Mouse (Mus musculus): ENCODE measurements around the gene Wfdc5. TPM values are rescaled to one million over a fixed set of nuclear protein-coding genes. Genes with fewer than 3 reads are reported as not detected.
"Not testable (repeated sequence)": the region's sequence is repeated elsewhere in the genome, so short reads cannot be mapped to it uniquely, and the experiment has no call there.

Wfdc5 gene
- not detected in 2 replicates for polyA plus RNA-seq (2016; fragmentation: Nextera tagmentation; extraction: Ambion mirVana)

- DNase-seq (ENCODE audit: extremely low spot score, low spot score), result no peak
- Histone ChIP-seq H3K4me1 (peaks cover 9% of the 10 kb centered on the region), H3K4me3 (no peak within 1 kb of the TSS), H3K27me3 (ENCODE audit: poor library complexity, severe bottlenecking) (peaks cover 3% of the 10 kb centered on the region; the same call in 1 of the 2 replicates), H3K36me3 (replicated peaks) (no peaks in the 10 kb centered on the region), H3K27ac (no peak within 1 kb of the TSS), H3K9me3 (no peaks in the 10 kb centered on the region)
- 77% methylated on average over 7 of the region's 7 CpGs for WGBS
Observed at GRCm38 (mm10) chr2:164182692-164183255, at the start of gene Wfdc5. Gene Wfdc5, minus strand, starts transcription at chr2:164182742.

DNA sequence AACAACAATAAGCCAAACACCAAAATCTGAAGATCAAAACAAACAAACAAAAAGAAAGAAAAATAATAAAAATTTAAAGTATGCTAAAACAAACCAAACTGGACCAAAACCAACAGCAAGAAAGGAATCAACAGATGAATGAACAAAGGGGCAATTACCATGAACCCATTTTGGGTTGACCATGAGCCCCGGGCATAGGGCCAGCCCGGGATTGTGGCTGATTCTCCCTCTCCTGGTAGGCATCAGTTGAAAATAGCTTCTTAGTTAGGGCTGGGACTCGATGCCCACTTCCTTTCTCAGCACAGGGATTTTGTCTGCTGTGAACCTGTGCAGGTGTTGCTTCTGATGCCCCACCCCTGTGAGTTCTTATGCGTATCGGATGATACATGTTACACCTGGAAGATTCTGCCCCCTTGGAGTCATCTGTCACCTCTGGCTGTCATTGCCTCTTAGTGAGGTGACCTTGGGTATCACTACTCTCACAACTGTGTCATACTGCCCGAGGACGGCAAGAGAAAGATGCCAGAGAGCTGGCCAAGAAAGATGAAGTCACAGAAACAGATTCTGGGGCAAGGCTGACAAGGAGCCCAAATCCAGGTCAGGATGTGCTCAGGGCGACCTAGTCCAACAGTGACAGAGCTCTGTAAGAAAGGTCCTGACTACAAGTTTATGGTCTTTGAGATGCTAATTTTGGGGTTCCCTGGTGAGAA, 46.0 kb upstream of the Wfdc5 start:
- no peaks in the 10 kb centered on the region for H3K9me3 ChIP-seq
- no peaks in the 10 kb centered on the region for H3K36me3 ChIP-seq (replicated peaks)
- H3K27ac ChIP-seq, result no peak overlapping the region
- WGBS, result 91% methylated on average over 8 of the region's 8 CpGs
- no peaks in the 10 kb centered on the region for H3K27me3 ChIP-seq (ENCODE audit: poor library complexity, severe bottlenecking)
- H3K4me3 ChIP-seq, result no peak overlapping the region
- DNase-seq (ENCODE audit: extremely low spot score, low spot score), result no peak
- no peaks in the 10 kb centered on the region for H3K4me1 ChIP-seq

GRCm38 (mm10) chr2:164221522-164221921, 39.0 kb upstream of the Wfdc5 start, which contains the start of gene Wfdc15b:
Gene Wfdc15b, minus strand, starts transcription at chr2:164221660.
- DNase-seq (ENCODE audit: extremely low spot score, low spot score), result no peak
- Histone ChIP-seq H3K4me3 (no peak within 1 kb of the TSS), H3K27me3 (ENCODE audit: poor library complexity, severe bottlenecking) (no peaks in the 10 kb centered on the region), H3K9me3 (no peaks in the 10 kb centered on the region), H3K36me3 (replicated peaks) (no peaks in the 10 kb centered on the region), H3K4me1 (no peaks in the 10 kb centered on the region), H3K27ac (no peak within 1 kb of the TSS)
- WGBS, result 89% methylated on average over 11 of the region's 11 CpGs

- H3K36me3 ChIP-seq (replicated peaks), result no peaks in the 10 kb centered on the region
- WGBS, result 87% methylated on average over 9 of the region's 9 CpGs
Observed at GRCm38 (mm10) chr2:164219295-164219694, 36.8 kb upstream of the Wfdc5 start.

DNA sequence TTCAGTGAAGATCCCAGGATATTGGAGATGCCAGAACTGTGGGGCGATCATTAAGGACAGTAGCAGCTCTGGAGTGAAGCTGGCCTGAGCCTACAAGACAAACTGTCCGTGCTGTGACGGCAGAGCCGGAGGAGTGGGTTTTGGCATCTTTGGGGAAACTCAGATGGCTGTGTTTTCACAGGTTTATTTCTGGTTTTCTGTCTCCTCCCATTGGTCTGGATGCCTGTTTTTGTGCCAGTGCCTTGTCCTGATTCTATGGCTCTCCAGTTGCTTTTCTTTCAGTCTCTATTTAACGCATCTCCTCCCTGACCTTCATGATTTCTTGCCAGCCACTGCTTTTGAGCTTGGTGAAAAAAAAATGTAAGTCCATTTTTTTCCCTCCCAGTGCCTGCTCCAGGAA, 30.2 kb upstream of the Wfdc5 start:
- WGBS, result 90% methylated on average over 5 of the region's 5 CpGs
- H3K4me3 ChIP-seq, result no peak overlapping the region
- H3K27me3 ChIP-seq (ENCODE audit: poor library complexity, severe bottlenecking), result no peaks in the 10 kb centered on the region
- no peaks in the 10 kb centered on the region for H3K9me3 ChIP-seq
- no peak for DNase-seq (ENCODE audit: extremely low spot score, low spot score)
- H3K36me3 ChIP-seq (replicated peaks), result no peaks in the 10 kb centered on the region
- H3K27ac ChIP-seq, result no peak overlapping the region
- no peaks in the 10 kb centered on the region for H3K4me1 ChIP-seq

More at GRCm38 (mm10) chr2:164219295-164219694, 36.8 kb upstream of the Wfdc5 start:
- no peaks in the 10 kb centered on the region for H3K27me3 ChIP-seq (ENCODE audit: poor library complexity, severe bottlenecking)
- H3K4me1 ChIP-seq, result no peaks in the 10 kb centered on the region
- H3K9me3 ChIP-seq, result no peaks in the 10 kb centered on the region
- H3K4me3 ChIP-seq, result no peak overlapping the region
- no peak for DNase-seq (ENCODE audit: extremely low spot score, low spot score)
- no peak overlapping the region for H3K27ac ChIP-seq

- 86% methylated on average over 4 of the region's 4 CpGs for WGBS
Observed at GRCm38 (mm10) chr2:164210892-164211291, 28.4 kb upstream of the Wfdc5 start.

GRCm38 (mm10) chr2:164206676-164207075, 24.1 kb upstream of the Wfdc5 start:
- Histone ChIP-seq H3K4me1 (no peaks in the 10 kb centered on the region), H3K4me3 (no peak overlapping the region), H3K9me3 (no peaks in the 10 kb centered on the region), H3K36me3 (replicated peaks) (no peaks in the 10 kb centered on the region), H3K27ac (no peak overlapping the region), H3K27me3 (ENCODE audit: poor library complexity, severe bottlenecking) (no peaks in the 10 kb centered on the region)
- WGBS, result 82% methylated on average over 4 of the region's 4 CpGs
- no peak for DNase-seq (ENCODE audit: extremely low spot score, low spot score)

More at GRCm38 (mm10) chr2:164210892-164211291, 28.4 kb upstream of the Wfdc5 start:
- no peaks in the 10 kb centered on the region for H3K4me1 ChIP-seq
- no peak for DNase-seq (ENCODE audit: extremely low spot score, low spot score)
- H3K27ac ChIP-seq, result no peak overlapping the region
- no peaks in the 10 kb centered on the region for H3K36me3 ChIP-seq (replicated peaks)
- H3K4me3 ChIP-seq, result no peak overlapping the region
- H3K27me3 ChIP-seq (ENCODE audit: poor library complexity, severe bottlenecking), result no peaks in the 10 kb centered on the region
- H3K9me3 ChIP-seq, result no peaks in the 10 kb centered on the region

DNA sequence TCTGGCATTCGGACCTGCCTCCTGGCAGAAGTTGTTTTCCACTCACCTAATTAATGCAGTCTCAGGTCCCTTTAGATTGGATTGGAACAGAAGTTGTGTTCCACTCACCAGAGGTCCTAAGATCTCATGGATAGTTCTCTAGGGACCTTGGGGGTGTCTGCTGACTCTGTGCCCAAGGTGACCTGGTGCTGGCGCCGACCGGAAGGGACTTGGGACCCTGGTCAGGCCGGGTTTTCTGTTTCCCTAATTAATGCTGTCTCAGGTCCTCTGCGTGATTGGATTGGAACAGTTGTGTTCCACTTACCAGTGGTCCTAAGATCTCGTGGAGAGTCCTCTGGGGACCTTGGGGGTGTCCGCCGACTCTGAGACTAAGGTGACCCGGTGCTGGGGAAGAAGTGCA, 23.5 kb upstream of the Wfdc5 start:
- H3K27ac ChIP-seq; H3K27me3 ChIP-seq (ENCODE audit: poor library complexity, severe bottlenecking); H3K4me1 ChIP-seq; H3K4me3 ChIP-seq; H3K9me3 ChIP-seq; DNase-seq (ENCODE audit: extremely low spot score, low spot score); H3K36me3 ChIP-seq (replicated peaks): not testable (repeated sequence)
- 90% methylated on average over 10 of the region's 10 CpGs for WGBS

DNA sequence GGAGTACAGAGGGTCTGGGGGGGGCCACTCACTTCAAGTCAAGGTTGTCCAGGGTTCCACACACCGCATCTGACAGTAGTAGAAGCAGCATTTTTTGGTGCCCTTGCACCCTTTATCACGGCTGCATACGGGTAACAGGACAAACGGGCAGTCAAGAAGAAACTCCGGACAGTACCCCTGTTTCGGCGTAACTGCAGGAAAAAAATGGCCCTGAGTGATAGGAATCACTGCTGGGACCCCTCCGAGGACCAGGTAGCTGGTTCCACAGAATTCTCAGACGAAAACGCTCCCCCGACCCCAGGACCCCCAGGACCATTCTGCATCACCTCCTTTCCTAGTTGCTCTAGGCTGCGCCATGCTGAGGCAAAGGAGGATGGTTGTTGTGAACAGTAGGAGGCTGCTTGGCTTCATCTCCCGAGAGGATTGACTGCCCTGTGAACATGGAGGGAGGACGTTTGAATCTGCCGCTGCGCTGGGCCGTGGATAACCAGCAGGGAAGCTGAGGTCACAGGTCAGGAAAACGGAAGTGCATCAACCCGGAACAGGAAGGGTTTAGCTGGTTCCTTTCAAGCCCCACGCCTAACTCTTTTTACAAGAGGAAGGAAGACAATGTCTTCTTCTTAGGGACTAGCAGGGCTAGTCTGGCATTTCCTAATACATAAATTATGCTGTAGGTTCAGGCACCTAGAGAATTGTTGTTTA, 17.2 kb upstream of the Wfdc5 start, which contains the start of gene Wfdc15a:
TSS of gene Wfdc15a (minus strand) at position 505 of the 702 bp plus-strand sequence.
- no peak for DNase-seq (ENCODE audit: extremely low spot score, low spot score)
- Histone ChIP-seq H3K4me3 (no peak within 1 kb of the TSS), H3K4me1 (no peaks in the 10 kb centered on the region), H3K27ac (no peak within 1 kb of the TSS), H3K36me3 (replicated peaks) (no peaks in the 10 kb centered on the region), H3K27me3 (ENCODE audit: poor library complexity, severe bottlenecking) (no peaks in the 10 kb centered on the region), H3K9me3 (no peaks in the 10 kb centered on the region)
- 78% methylated on average over 20 of the region's 20 CpGs for WGBS

DNA sequence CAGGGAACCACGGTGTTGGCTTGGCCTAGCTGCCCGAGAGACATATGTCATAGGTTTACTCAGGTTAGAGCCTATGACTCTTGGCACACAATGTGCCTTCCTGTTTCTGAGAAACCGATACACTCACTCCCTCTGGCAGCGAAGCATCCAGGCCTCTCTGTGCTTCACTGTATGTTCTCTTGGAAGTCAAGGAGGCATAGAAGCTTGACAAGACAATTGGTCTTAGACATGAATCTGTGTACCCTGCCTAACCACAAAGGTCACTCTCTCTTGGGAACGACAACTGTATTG, 14.1 kb upstream of the Wfdc5 start:
- Histone ChIP-seq H3K36me3 (replicated peaks) (no peaks in the 10 kb centered on the region), H3K27me3 (ENCODE audit: poor library complexity, severe bottlenecking) (no peaks in the 10 kb centered on the region), H3K9me3 (no peaks in the 10 kb centered on the region), H3K27ac (no peak overlapping the region), H3K4me3 (no peak overlapping the region), H3K4me1 (no peaks in the 10 kb centered on the region)
- 90% methylated on average over 5 of the region's 5 CpGs for WGBS
- DNase-seq (ENCODE audit: extremely low spot score, low spot score), result no peak

DNA sequence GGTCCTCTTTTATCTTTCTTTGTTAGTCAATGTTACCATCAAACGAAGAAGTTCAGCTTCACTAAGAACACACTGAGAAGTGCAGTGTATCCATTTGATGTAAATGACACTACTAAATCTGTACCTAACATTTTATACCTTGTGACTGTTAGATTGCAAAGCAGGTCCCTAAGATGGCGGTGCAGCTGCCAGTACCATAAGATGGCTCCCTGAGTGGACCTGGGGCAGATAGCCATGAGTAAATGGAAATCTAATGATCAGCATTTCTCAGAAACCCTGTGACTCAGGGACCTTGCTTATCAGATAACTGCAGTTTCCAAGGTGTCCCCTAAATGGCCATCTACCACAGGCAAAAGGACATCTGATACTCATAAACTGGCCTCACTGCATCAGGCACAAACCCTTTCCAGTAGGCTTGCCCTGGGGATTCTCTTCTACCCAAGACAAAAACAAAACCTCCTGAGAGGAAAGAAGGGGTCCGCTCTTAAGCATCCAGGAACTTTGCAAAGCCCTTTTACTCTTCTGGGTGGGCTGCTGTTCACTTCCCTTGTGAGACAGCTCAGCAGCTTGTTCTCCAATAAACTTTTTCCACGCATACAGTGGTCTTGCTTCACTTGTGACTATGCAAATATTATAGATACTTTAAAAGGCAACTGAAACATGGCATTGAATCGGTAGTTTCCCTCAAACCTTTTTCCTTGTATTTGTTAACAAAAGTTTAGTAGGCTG, 13.6 kb upstream of the Wfdc5 start:
- Histone ChIP-seq H3K27me3 (ENCODE audit: poor library complexity, severe bottlenecking) (no peaks in the 10 kb centered on the region), H3K9me3 (no peaks in the 10 kb centered on the region), H3K4me1 (no peaks in the 10 kb centered on the region), H3K36me3 (replicated peaks) (no peaks in the 10 kb centered on the region), H3K4me3 (no peak overlapping the region), H3K27ac (no peak overlapping the region)
- WGBS, result 92% methylated on average over 5 of the region's 5 CpGs
- no peak for DNase-seq (ENCODE audit: extremely low spot score, low spot score)

DNA sequence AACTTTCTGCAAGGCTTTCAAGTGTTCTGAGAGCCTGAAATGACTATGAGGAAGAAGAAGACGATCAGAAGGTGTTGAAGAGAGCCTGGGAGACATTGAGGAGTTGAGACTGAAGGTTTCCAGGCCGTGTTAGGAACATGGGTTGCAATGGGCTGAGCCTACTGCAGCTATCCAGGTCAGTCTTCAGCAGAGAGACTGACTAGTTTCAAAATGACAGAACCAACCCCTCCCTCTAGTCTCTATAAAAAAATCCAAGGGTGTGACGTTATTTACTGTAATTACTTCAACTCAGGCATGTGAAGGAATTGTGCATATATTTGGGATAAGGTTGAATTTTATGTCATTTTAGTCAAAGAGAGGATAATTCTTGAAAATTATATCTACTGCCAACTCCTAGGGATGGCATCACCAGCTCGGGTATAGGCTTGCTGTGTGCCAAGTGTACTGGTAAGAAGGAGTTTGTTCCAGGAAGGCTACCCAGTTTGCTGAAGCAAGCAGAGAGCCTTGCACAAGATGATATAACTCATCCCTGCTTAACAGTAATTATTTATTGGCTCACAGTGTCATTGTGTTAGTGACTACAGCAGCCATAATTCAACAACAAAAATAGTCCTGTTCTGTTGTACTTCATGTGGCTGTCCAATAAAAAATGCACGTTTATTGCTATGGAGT, 12.6 kb upstream of the Wfdc5 start:
- Histone ChIP-seq H3K27ac (no peak overlapping the region), H3K4me1 (no peaks in the 10 kb centered on the region), H3K9me3 (no peaks in the 10 kb centered on the region), H3K27me3 (ENCODE audit: poor library complexity, severe bottlenecking) (no peaks in the 10 kb centered on the region), H3K36me3 (replicated peaks) (no peaks in the 10 kb centered on the region), H3K4me3 (no peak overlapping the region)
- WGBS, result 89% methylated on average over 5 of the region's 5 CpGs
- no peak for DNase-seq (ENCODE audit: extremely low spot score, low spot score)

All from forebrain, embryonic 10.5 days (tissue).